Mouse (Mus musculus) adipocyte (in vitro differentiated cells): Measurements from ENCODE around the gene Hoxb3.

Source experiments
- DNase-seq: peaks from one replicate; pipeline ENCODE4 v3.0.0-alpha.2; 2016; ENCODE audit warnings: low spot score

Hoxb3 gene

GRCm38 (mm10) chr11:96302381-96303150 lies 20.6 kb upstream of the Hoxb3 start:
- DNase-seq = no peak

GRCm38 (mm10) chr11:96303151-96304099 lies 19.7 kb upstream of the Hoxb3 start, which contains the start of gene Hoxb5:
Hoxb5 (plus strand) TSS chr11:96303336.
- no peak for DNase-seq

GRCm38 (mm10) chr11:96304381-96305195 lies 18.5 kb upstream of the Hoxb3 start:
- no peak for DNase-seq

- no peak for DNase-seq
These were observed 17.5 kb upstream of the Hoxb3 start for GRCm38 (mm10) chr11:96305505-96306182.

GRCm38 (mm10) chr11:96306183-96306907 lies 16.8 kb upstream of the Hoxb3 start:
- no peak for DNase-seq

- no peak for DNase-seq
These were observed 16.2 kb upstream of the Hoxb3 start for GRCm38 (mm10) chr11:96306908-96307269.

- no peak for DNase-seq
These were observed 14.4 kb upstream of the Hoxb3 start for GRCm38 (mm10) chr11:96308763-96309162.

- DNase-seq = no peak
These were observed 13.8 kb upstream of the Hoxb3 start for GRCm38 (mm10) chr11:96309288-96309687.

- no peak for DNase-seq
These were observed 12.8 kb upstream of the Hoxb3 start for GRCm38 (mm10) chr11:96310183-96310938.

GRCm38 (mm10) chr11:96311097-96311496 lies 12.0 kb upstream of the Hoxb3 start:
- no peak for DNase-seq

- DNase-seq = no peak
These were observed 11.4 kb upstream of the Hoxb3 start for GRCm38 (mm10) chr11:96311520-96312417.

- DNase-seq = no peak
These were observed 10.0 kb upstream of the Hoxb3 start for GRCm38 (mm10) chr11:96313134-96313533.

GRCm38 (mm10) chr11:96313806-96314428 lies 9.2 kb upstream of the Hoxb3 start:
- no peak for DNase-seq

- DNase-seq = no peak
These were observed 8.3 kb upstream of the Hoxb3 start for GRCm38 (mm10) chr11:96314671-96315343.

- DNase-seq = no peak
These were observed 7.8 kb upstream of the Hoxb3 start for GRCm38 (mm10) chr11:96315344-96315681.

GRCm38 (mm10) chr11:96316696-96317607 lies 6.2 kb upstream of the Hoxb3 start:
- DNase-seq = no peak
